Mouse (Mus musculus) kidney, postnatal 4 days (tissue): Measurements from ENCODE around the gene Bcor.

Experiments used
- DNase-seq, 2 experiments: peaks; one replicate each; pipeline ENCODE4 v3.0.0; 2021; ENCODE audit warnings: mixed read lengths in 2 of 2

Gene Bcor

GRCm38 (mm10) chrX:12085949-12086348 lies 74.2 kb downstream of the Bcor start:
- no peak for DNase-seq

- DNase-seq = no peak
These were observed 74.9 kb downstream of the Bcor start for GRCm38 (mm10) chrX:12085290-12085689.

- DNase-seq = no peak
These were observed 75.5 kb downstream of the Bcor start for GRCm38 (mm10) chrX:12084698-12085097.

- DNase-seq = peak in 1 of 2 experiments; percentile 40
These were observed 76.5 kb downstream of the Bcor start for GRCm38 (mm10) chrX:12083631-12084030.

GRCm38 (mm10) chrX:12082736-12083135 lies 77.4 kb downstream of the Bcor start:
- DNase-seq = peak; percentile 52 to 68

GRCm38 (mm10) chrX:12082184-12082583 lies 78.0 kb downstream of the Bcor start:
- no peak for DNase-seq

GRCm38 (mm10) chrX:12081741-12082155 lies 78.4 kb downstream of the Bcor start:
- DNase-seq = no peak

GRCm38 (mm10) chrX:12080904-12081740 lies 79.0 kb downstream of the Bcor start:
- peak; percentile 66 to 78 for DNase-seq

- DNase-seq = peak; percentile 76 to 82
These were observed 79.9 kb downstream of the Bcor start for GRCm38 (mm10) chrX:12080095-12080903.

- peak; percentile 65 to 75 for DNase-seq
These were observed 80.7 kb downstream of the Bcor start for GRCm38 (mm10) chrX:12079309-12080094.

GRCm38 (mm10) chrX:12079059-12079308 lies 81.2 kb downstream of the Bcor start:
- DNase-seq = no peak

GRCm38 (mm10) chrX:12078195-12079058 lies 81.7 kb downstream of the Bcor start:
- peak; percentile 57 to 71 for DNase-seq

GRCm38 (mm10) chrX:12077601-12077980 lies 82.6 kb downstream of the Bcor start:
- no peak for DNase-seq

GRCm38 (mm10) chrX:12076763-12077600 lies 83.2 kb downstream of the Bcor start:
- peak; percentile 68 to 81 for DNase-seq

- peak; percentile 64 to 70 for DNase-seq
These were observed 87.4 kb downstream of the Bcor start for GRCm38 (mm10) chrX:12072721-12073120.

GRCm38 (mm10) chrX:12068978-12069724 lies 91.0 kb downstream of the Bcor start:
- peak; percentile 66 to 76 for DNase-seq

- DNase-seq = no peak
These were observed 92.2 kb downstream of the Bcor start for GRCm38 (mm10) chrX:12067851-12068510.

GRCm38 (mm10) chrX:12067031-12067430 lies 93.1 kb downstream of the Bcor start:
- DNase-seq = no peak

GRCm38 (mm10) chrX:12065782-12066181 lies 94.4 kb downstream of the Bcor start:
- peak in 1 of 2 experiments; percentile 25 for DNase-seq

GRCm38 (mm10) chrX:12062932-12063260 lies 97.3 kb downstream of the Bcor start:
- DNase-seq = peak in 1 of 2 experiments; percentile 33
